In genomic region chr7:31156034-31156928, GRCm38 (mm10) we compare ENCODE assay signal across 9 mouse cellular contexts. TPM values are rescaled to one million over a fixed set of nuclear protein-coding genes. Genes with fewer than 3 reads are reported as not detected.
DNase-seq lines count a peak whose midpoint lies in the region; ATAC-seq and TF ChIP-seq lines count a peak whose summit lies in the region.
"Had no signal": no experiment of that assay in that cellular context is flagged by ENCODE, and none has a peak within 500 bp of the region (broad histone marks: within the 10 kb centered on the region; RNA-seq: fewer than 3 reads in every experiment).

No protein-coding gene starts in this region.

- peak overlapping the region; percentile 29; the same call in 1 of the 2 replicates for H3K4me2 ChIP-seq in heart, embryonic 12.5 days
- no peak overlapping the region for H3K4me2 ChIP-seq in limb, embryonic 15.5 days
- H3K4me2 ChIP-seq: neural tube, embryonic 12.5 days had no signal

- H3K36me3 ChIP-seq in ES-E14 (ENCODE audit: control insufficient read depth, insufficient read depth, low read length, poor library complexity, severe bottlenecking): no peaks in the 10 kb centered on the region; the same call in 1 of the 2 replicates
- H3K36me3 ChIP-seq in heart, embryonic 12.5 days: no peaks in the 10 kb centered on the region
- no peaks in the 10 kb centered on the region for H3K36me3 ChIP-seq in limb, embryonic 15.5 days
- H3K36me3 ChIP-seq: neural tube, embryonic 12.5 days had no signal

- no peak for ATAC-seq in heart, embryonic 12.5 days (ENCODE audit: insufficient number of reproducible peaks, low FRiP score)
- ATAC-seq in limb, embryonic 15.5 days (ENCODE audit: insufficient number of reproducible peaks, low FRiP score, low TSS enrichment, low read depth): no peak

- peak; percentile 55 for DNase-seq in gastrocnemius, adult 2 months
- DNase-seq in gastrocnemius, postnatal 4 days (ENCODE audit: low spot score in 2 of 2): no peak
- DNase-seq in ES-E14 (ENCODE audit: low read depth, low spot score): peak; percentile 85
- peak; percentile 73 to 74 for DNase-seq in natural killer cell, adult 2 months (ENCODE audit: low spot score in 2 of 2)
- no peak for DNase-seq in right cerebral cortex, adult 2 months (ENCODE audit: low spot score in 2 of 2)
- DNase-seq in frontal cortex, adult 2 months (ENCODE audit: extremely low spot score in 1 of 2, low spot score in 1 of 2): no peak

- intact Hi-C loops in gastrocnemius, adult 2 months (cut with DNase I): loop anchor here (5.0 to 10.0 kb wide), 2 partner anchors 54 to 101 kb away; partner anchors contain the start of genes Fxyd1, Fxyd7 and Lgi4

- H3K27ac ChIP-seq in gastrocnemius, adult 2 months: peak overlapping the region; percentile 95
- peak overlapping the region; percentile 91 for H3K27ac ChIP-seq in ES-E14 (ENCODE audit: insufficient read depth, low read depth, low read length, poor library complexity, severe bottlenecking)
- 0 out of 2 replicates have a peak overlapping the region, but pooled peaks have one; percentile 10 for H3K27ac ChIP-seq in heart, embryonic 12.5 days (ENCODE audit: poor library complexity, severe bottlenecking)
- H3K27ac ChIP-seq in limb, embryonic 15.5 days: peak overlapping the region; percentile 30; the same call in 1 of the 2 replicates
- H3K27ac ChIP-seq: neural tube, embryonic 12.5 days had no signal

- H3K27me3 ChIP-seq in heart, embryonic 12.5 days (replicated peaks): no peaks in the 10 kb centered on the region
- H3K27me3 ChIP-seq in limb, embryonic 15.5 days: no peaks in the 10 kb centered on the region
- H3K27me3 ChIP-seq: neural tube, embryonic 12.5 days had no signal

- peak overlapping the region; percentile 69 for H3K4me3 ChIP-seq in gastrocnemius, adult 2 months
- H3K4me3 ChIP-seq in ES-E14 (ENCODE audit: insufficient read depth in 1 of 2, low read depth in 1 of 2, low read length in 2 of 2, poor library complexity in 1 of 2, severe bottlenecking in 1 of 2): peak overlapping the region; percentile 49 to 61
- H3K4me3 ChIP-seq in heart, embryonic 12.5 days: no peak overlapping the region
- H3K4me3 ChIP-seq in limb, embryonic 15.5 days: no peak overlapping the region
- H3K4me3 ChIP-seq: neural tube, embryonic 12.5 days had no signal

- 32% methylated on average over 19 of the region's 19 CpGs for WGBS in heart, embryonic 12.5 days
- WGBS in limb, embryonic 15.5 days: 32% methylated on average over 15 of the region's 19 CpGs

- H3K9ac ChIP-seq in ES-E14 (ENCODE audit: insufficient read depth, low read depth, low read length, poor library complexity, severe bottlenecking): peak overlapping the region; percentile 57; the same call in 1 of the 2 replicates
- 0 out of 2 replicates have a peak overlapping the region, but pooled peaks have one; percentile 42 for H3K9ac ChIP-seq in heart, embryonic 12.5 days
- no peak overlapping the region for H3K9ac ChIP-seq in limb, embryonic 15.5 days
- H3K9ac ChIP-seq: neural tube, embryonic 12.5 days had no signal

- TF ChIP-seq CTCF in gastrocnemius, adult 2 months (IDR thresholded peaks at IDR 0.05): peak; percentile 61

- in situ Hi-C loops in ES-E14 (cut with MboI; ENCODE audit: low sequenced_read_pairs in 2 of 2, unreplicated experiment in 2 of 2): no loop called here

- no peaks in the 10 kb centered on the region for H3K9me3 ChIP-seq in ES-E14 (ENCODE audit: control insufficient read depth, insufficient read depth, low read depth, low read length)
- no peaks in the 10 kb centered on the region for H3K9me3 ChIP-seq in heart, embryonic 12.5 days (replicated peaks)
- no peaks in the 10 kb centered on the region for H3K9me3 ChIP-seq in limb, embryonic 15.5 days
- H3K9me3 ChIP-seq: neural tube, embryonic 12.5 days had no signal

- peaks cover 8 to 16% of the 10 kb centered on the region in 2 experiments for H3K4me1 ChIP-seq in ES-E14 (ENCODE audit: control insufficient read depth in 2 of 2, insufficient read depth in 2 of 2, low read length in 2 of 2, poor library complexity in 1 of 2)
- peaks cover 34% of the 10 kb centered on the region for H3K4me1 ChIP-seq in heart, embryonic 12.5 days (replicated peaks)
- H3K4me1 ChIP-seq in limb, embryonic 15.5 days: peaks cover 15% of the 10 kb centered on the region

TF ChIP-seq in ES-E14, 5 proteins besides CTCF, POLR2A, EP300 and RAD21:
- TF ChIP-seq HCFC1 (IDR thresholded peaks at IDR 0.05; ENCODE audit: borderline replicate concordance, insufficient read depth, low read length) (no peak; the same call in 1 of the 2 replicates), ZNF384 (IDR thresholded peaks at IDR 0.05; ENCODE audit: low read depth, low read length) (no peak), CHD2 (IDR thresholded peaks at IDR 0.05; ENCODE audit: low read depth, low read length) (no peak), ZC3H11A (IDR thresholded peaks at IDR 0.05; ENCODE audit: borderline replicate concordance, low read depth, low read length) (no peak), MAFK (IDR thresholded peaks at IDR 0.05; ENCODE audit: insufficient read depth, low read depth, low read length) (no peak)

RNA-seq across cellular contexts. Expression of gene Gramd1a, which starts 0.6 kb away (rescaled TPM):
- 10 to 100 TPM; 47.2 to 61.7 TPM for total RNA-seq in gastrocnemius, adult 2 months (2021)
- 10 to 100 TPM; 42.8 to 45.8 TPM for total RNA-seq in gastrocnemius, postnatal 4 days (2021)
- 44.2 and 76.2 TPM in 2 replicates for total RNA-seq in ES-E14 (2012; rRNA removed)
- polyA plus RNA-seq in heart, embryonic 12.5 days (2016; fragmentation: Nextera tagmentation; extraction: Ambion mirVana): 63.4 and 64.6 TPM in 2 replicates
- polyA plus RNA-seq in limb, embryonic 15.5 days (2015; fragmentation: Nextera tagmentation; extraction: Ambion mirVana): 68.2 and 70.9 TPM in 2 replicates
- polyA plus RNA-seq in frontal cortex, adult 2 months (2012; rRNA removed): 174 and 186 TPM in 2 replicates

RNA-seq across cellular contexts. Expression of gene Scn1b, which starts 29.5 kb away (rescaled TPM):
- total RNA-seq in gastrocnemius, adult 2 months (2021): 100 to 1,000 TPM; 748 to 815 TPM
- 10 to 100 TPM; 90.6 to 98.1 TPM for total RNA-seq in gastrocnemius, postnatal 4 days (2021)
- total RNA-seq in ES-E14 (2012; rRNA removed): 16.3 and 17.3 TPM in 2 replicates
- 5.3 and 5.7 TPM in 2 replicates for polyA plus RNA-seq in heart, embryonic 12.5 days (2016; fragmentation: Nextera tagmentation; extraction: Ambion mirVana)
- polyA plus RNA-seq in limb, embryonic 15.5 days (2015; fragmentation: Nextera tagmentation; extraction: Ambion mirVana): 4.7 and 5.7 TPM in 2 replicates
- 627 and 752 TPM in 2 replicates for polyA plus RNA-seq in frontal cortex, adult 2 months (2012; rRNA removed)

RNA-seq across cellular contexts. Expression of gene Hpn, which starts 41.2 kb away (rescaled TPM):
- 10 to 100 TPM; 14.0 to 15.9 TPM for total RNA-seq in gastrocnemius, adult 2 months (2021)
- 1 to 10 TPM; 3.9 to 4.2 TPM for total RNA-seq in gastrocnemius, postnatal 4 days (2021)
- 14.5 and 28.2 TPM in 2 replicates for total RNA-seq in ES-E14 (2012; rRNA removed)
- 1.9 and 2.0 TPM in 2 replicates for polyA plus RNA-seq in heart, embryonic 12.5 days (2016; fragmentation: Nextera tagmentation; extraction: Ambion mirVana)
- polyA plus RNA-seq in limb, embryonic 15.5 days (2015; fragmentation: Nextera tagmentation; extraction: Ambion mirVana): 2.4 and 3.4 TPM in 2 replicates
- 3.3 and 4.0 TPM in 2 replicates for polyA plus RNA-seq in frontal cortex, adult 2 months (2012; rRNA removed)

Comparison
In these comparisons a context has a peak if more than half of its experiments do, and no peak if none do; other contexts are left out.
1. DNase-seq: peak in gastrocnemius, adult 2 months (single experiment), ES-E14 (single experiment) and natural killer cell, adult 2 months (2 of 2); none in gastrocnemius, postnatal 4 days (0 of 2), right cerebral cortex, adult 2 months (0 of 2) and frontal cortex, adult 2 months (0 of 2).
2. RNA of gene Scn1b, which starts 29.5 kb away (total RNA-seq): 748 to 815 TPM in gastrocnemius, adult 2 months; 90.6 to 98.1 TPM in gastrocnemius, postnatal 4 days and 16.3 to 17.3 TPM in ES-E14; every median in the first group is over 4 times any median in the second.
3. H3K27ac ChIP-seq: peak in every context shown above with its lines; median percentile 95 in gastrocnemius, adult 2 months; 91 in ES-E14; 30 in limb, embryonic 15.5 days; 10 in heart, embryonic 12.5 days.
4. H3K4me3 ChIP-seq: peak in gastrocnemius, adult 2 months (single experiment) and ES-E14 (2 of 2); none in heart, embryonic 12.5 days (single experiment) and limb, embryonic 15.5 days (single experiment).